Mouse (Mus musculus): ENCODE measurements at regions not wholly inside any gene's neighbourhood (a gene's known extent, or its start where the extent isn't known, plus 50 kb on each side); places are given as distances from the start of the nearest gene placed in this dataset.

- DNase-seq: no peak
These were observed 49.9 kb upstream of the Cdh5 start for GRCm38 (mm10) chr8:104051540-104051882.
